Mouse (Mus musculus) hindbrain, embryonic 10.5 days (tissue): ENCODE data around the gene Copg1. TPM values are rescaled to one million over a fixed set of nuclear protein-coding genes. Genes with fewer than 3 reads are reported as not detected.

ENCODE experiments used
- DNase-seq: peaks from one replicate; pipeline ENCODE4 v3.0.0-alpha.2; 2017; ENCODE audit warnings: low spot score
- H3K27ac ChIP-seq: fragments of 300-500 bp; sonication (generic); 2 replicates; pipeline ENCODE4 v1.5.1; 2016; ENCODE audit warnings: mild to moderate bottlenecking, moderate library complexity
- H3K27me3 ChIP-seq: fragments of 300-500 bp; sonication (generic); 2 replicates; pipeline ENCODE4 v1.6.1; 2016; ENCODE audit warnings: mild to moderate bottlenecking; ENCODE audit not compliant: poor library complexity, insufficient read depth, severe bottlenecking
- H3K36me3 ChIP-seq: fragments of 300-500 bp; sonication (generic); 2 replicates; pipeline ENCODE4 v1.6.1; 2016; ENCODE audit warnings: mild to moderate bottlenecking, moderate library complexity
- H3K4me1 ChIP-seq: fragments of 300-500 bp; sonication (generic); replicated peaks from 2 replicates; pipeline ENCODE4 v1.6.1; 2016; ENCODE audit warnings: mild to moderate bottlenecking
- H3K4me3 ChIP-seq: fragments of 300-500 bp; sonication (generic); 2 replicates; pipeline ENCODE4 v1.5.1; 2016; ENCODE audit warnings: mild to moderate bottlenecking, moderate library complexity
- H3K9me3 ChIP-seq: fragments of 300-500 bp; sonication (generic); 2 replicates; pipeline ENCODE4 v1.6.1; 2016; ENCODE audit warnings: mild to moderate bottlenecking, moderate library complexity
- WGBS: fragments of 180-500 bp; shearing (Covaris S2); methylation state at CpG from one replicate; pipeline ENCODE4 v1.1.7; 2016; 5-methylcytosine and 5-hydroxymethylcytosine counted together
- polyA plus RNA-seq: library from polyadenylated mRNA; unstranded; fragments of >200 nt; fragmentation: Nextera tagmentation; extraction: Ambion mirVana; gene quantifications from 2 replicates; pipeline ENCODE4 v1.2.1, GENCODE M21; 2016

Copg1 gene
- 155 and 159 TPM in 2 replicates for polyA plus RNA-seq

DNA sequence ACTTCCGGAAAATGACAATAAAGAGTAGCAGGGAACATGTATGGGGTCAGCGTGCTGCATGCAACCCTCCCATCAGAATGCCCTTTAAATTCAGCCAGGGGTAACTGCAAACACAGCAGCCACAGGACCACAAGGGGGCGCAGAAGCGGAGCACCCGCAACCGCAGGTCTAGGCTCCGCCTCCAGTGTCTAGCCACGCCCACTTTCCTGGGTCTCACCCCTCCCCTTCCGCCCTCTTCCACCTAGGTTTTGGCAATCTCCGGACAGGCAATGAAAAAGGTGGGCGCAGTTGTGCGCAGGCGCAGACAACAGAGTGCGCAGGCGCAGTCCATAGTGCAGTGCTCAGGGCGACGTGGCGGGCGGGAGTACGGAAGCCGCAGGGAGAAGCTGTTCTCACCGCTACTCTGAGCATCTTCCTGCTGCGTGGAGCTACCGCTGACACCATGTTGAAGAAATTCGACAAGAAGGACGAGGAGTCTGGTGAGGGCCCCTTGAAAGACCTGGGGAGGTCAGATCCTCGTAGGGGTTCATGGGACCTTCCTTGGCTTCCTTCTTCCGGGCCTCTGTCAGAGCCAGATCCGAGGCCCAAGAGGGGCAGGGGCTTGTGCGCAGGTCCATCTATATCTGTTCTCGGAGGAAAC lies at the start of gene Copg1:
Gene Copg1, plus strand, starts transcription at position 221 of the 640 bp plus-strand sequence.
- peaks cover 17% of the 10 kb centered on the region for H3K4me1 ChIP-seq
- no peaks in the 10 kb centered on the region for H3K27me3 ChIP-seq
- H3K4me3 ChIP-seq: peak within 1 kb of the TSS; percentile 83
- DNase-seq: peak; percentile 100
- under 1% methylated on average over 31 of the region's 31 CpGs for WGBS
- H3K36me3 ChIP-seq: peaks cover 35% of the 10 kb centered on the region
- H3K9me3 ChIP-seq: no peaks in the 10 kb centered on the region
- peak within 1 kb of the TSS; percentile 86 for H3K27ac ChIP-seq

DNA sequence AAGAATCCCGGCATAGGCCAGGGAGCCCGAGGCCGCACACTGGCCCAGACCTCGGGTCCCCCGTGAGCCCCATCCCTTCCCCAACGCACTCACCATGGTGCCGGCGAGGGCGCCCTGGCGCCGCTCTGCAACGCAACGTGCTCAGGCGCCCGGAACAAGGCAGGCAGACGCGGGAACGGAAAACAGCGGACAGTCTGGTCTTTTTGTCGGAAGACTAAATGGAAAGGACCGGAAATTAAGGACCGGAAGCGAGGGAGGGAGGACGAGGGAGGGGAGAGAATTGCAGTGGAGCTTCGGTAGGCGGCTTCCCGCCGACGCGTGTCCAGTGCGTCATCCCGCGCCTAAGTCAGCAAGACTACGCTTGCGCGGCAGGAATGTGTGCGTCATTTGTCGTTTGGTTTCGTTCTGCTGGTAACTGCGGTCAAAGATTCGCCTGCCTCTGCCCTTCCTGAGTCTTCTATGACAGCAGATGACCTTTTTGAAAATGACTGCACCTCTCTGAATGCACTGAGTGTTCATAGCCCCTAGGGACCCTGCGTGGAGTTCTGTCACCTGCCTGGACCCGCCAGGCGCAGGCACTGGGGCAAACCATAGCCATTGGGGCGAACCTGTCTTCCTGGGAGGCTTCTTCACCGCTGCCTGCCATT lies 48.9 kb upstream of the Copg1 start, which contains the start of gene Isy1:
Gene Isy1, minus strand, starts transcription at position 248 of the 647 bp plus-strand sequence.
- peak; percentile 95 for DNase-seq
- under 1% methylated on average over 46 of the region's 46 CpGs for WGBS
- peaks cover 23% of the 10 kb centered on the region for H3K4me1 ChIP-seq
- H3K4me3 ChIP-seq: peak within 1 kb of the TSS; percentile 78
- no peaks in the 10 kb centered on the region for H3K27me3 ChIP-seq
- H3K27ac ChIP-seq: peak within 1 kb of the TSS; percentile 93
- H3K9me3 ChIP-seq: no peaks in the 10 kb centered on the region
- H3K36me3 ChIP-seq: peaks cover 56% of the 10 kb centered on the region

DNA sequence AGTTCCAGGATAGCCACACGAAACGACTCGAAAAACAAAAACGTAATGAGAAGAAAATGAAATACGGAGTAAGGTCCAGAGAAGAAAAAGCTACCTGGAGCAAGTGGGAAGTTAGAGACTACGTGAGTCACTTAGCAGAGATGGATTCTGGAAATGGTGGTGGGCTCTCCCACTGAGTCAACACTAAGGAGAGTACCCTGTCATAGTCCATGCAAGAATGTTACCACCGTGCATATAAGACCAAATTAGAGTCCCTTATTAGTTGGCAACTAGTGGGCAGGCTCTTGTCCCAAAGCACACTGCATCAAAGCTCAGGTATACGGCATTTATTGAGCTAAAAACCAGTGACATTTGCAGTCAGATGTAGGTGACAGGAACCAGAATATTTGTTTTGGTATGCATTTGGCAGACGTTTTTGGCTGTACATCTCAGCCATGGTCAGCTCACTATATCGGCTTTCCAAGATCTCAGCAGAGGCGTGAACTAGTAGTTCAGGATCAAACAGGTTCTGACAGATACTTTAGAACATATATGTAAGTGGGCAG lies 47.7 kb upstream of the Copg1 start:
- 64% methylated on average over 11 of the region's 11 CpGs for whole genome bisulfite sequencing
- no peak overlapping the region for H3K4me3 ChIP-seq
- no peak overlapping the region for H3K27ac ChIP-seq
- H3K4me1 ChIP-seq: peaks cover 23% of the 10 kb centered on the region
- DNase-seq: no peak
- no peaks in the 10 kb centered on the region for H3K27me3 ChIP-seq
- H3K36me3 ChIP-seq: peaks cover 56% of the 10 kb centered on the region
- H3K9me3 ChIP-seq: no peaks in the 10 kb centered on the region

DNA sequence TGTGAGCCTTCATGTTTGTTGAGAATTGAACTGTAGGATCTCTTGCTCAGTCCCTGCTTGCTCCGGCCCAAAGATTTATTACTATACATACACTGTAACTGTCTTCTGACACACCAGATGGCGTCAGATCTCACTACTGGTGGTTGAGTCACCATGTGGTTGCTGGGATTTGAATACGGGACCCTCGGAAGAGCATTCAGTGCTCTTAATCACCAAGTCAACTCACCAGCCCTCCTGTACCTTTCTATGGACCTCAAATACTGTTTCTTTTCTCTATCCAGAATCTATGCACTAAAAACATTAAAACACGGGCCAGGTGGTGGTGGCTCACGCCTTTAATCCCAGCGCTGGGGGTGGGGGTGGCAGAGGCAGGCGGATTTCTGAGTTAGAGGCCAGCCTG lies 46.0 kb upstream of the Copg1 start:
- Histone ChIP-seq H3K27ac (no peak overlapping the region), H3K9me3 (no peaks in the 10 kb centered on the region), H3K4me1 (peaks cover 24% of the 10 kb centered on the region), H3K4me3 (no peak overlapping the region), H3K36me3 (peaks cover 58% of the 10 kb centered on the region), H3K27me3 (no peaks in the 10 kb centered on the region)
- no peak for DNase-seq
- 86% methylated on average over 8 of the region's 8 CpGs for WGBS

DNA sequence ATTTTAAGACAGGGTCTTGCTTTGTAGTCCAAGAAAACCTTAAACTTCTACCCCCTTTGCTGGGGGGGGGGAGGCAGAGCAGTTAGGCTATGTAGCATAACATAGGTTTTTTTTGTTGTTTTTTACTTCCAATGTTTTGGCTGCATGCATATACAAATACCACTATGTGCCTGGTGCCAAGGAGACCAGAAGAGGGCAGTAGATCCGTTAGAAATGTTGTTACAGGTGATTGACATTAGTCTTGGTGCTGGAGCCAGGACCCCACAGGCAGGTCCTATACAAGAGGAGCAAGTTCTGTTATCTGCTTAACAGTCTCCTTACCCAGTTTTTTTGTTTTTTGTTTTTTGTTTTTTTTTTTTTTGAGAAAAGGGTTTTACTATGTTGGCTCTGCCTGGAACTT lies 45.4 kb upstream of the Copg1 start:
- H3K4me3 ChIP-seq: no peak overlapping the region
- no peak overlapping the region for H3K27ac ChIP-seq
- 24% methylated on average over 1 of the region's 1 CpGs for WGBS
- DNase-seq: no peak
- no peaks in the 10 kb centered on the region for H3K27me3 ChIP-seq
- H3K4me1 ChIP-seq: peaks cover 25% of the 10 kb centered on the region
- peaks cover 61% of the 10 kb centered on the region for H3K36me3 ChIP-seq
- no peaks in the 10 kb centered on the region for H3K9me3 ChIP-seq

DNA sequence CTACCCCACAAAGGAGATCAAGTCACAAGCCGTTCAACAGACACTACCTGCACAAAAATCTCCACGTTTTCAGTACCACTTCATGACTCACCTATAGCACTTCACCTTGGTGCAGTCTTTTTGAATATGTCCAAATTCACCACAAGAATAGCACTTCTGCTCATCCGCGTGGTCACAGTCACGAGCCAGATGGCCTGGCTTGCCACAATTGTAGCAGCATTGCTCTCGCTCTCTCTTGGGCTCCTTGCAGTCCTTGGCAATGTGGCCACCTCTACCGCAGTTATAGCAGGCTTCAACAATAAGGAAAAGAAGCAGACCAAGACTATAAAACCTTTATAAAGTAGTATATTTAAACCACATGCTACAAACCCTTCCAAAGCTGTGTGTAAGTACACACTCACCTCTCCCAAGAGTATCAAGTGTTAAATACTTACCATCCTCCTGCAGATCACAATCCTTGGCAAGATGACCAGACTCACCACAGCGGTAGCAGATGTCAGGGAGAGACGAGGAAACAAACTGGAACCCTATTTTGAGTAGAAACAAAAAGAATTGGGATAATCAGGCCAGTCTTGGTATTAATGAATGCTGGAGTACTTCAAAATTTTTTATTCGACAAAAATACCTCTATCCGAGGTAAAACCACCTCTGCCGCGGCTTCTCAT lies 42.5 kb upstream of the Copg1 start:
- no peak for DNase-seq
- Histone ChIP-seq H3K4me1 (peaks cover 29% of the 10 kb centered on the region), H3K27me3 (no peaks in the 10 kb centered on the region), H3K9me3 (no peaks in the 10 kb centered on the region), H3K36me3 (peaks cover 78% of the 10 kb centered on the region), H3K4me3 (no peak overlapping the region), H3K27ac (no peak overlapping the region)
- WGBS: 95% methylated on average over 13 of the region's 13 CpGs

DNA sequence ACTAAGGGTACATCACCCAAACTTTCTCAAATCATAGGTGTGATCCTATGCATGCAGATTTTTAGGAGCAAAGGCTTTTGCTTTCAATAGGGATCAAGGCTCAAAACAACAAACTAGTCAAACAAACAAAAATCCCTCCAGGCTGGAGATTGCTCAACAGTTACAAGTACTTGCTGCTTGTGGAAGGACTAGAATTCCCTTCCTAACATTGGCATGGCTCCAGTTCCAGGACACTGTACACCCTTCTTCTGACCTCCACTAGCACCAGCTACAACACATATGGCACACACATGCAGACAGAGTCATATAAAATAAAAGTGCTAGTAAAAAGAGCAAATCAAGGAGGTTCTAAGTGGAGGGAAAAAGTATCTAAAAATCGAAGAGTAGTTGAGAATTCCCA lies 40.8 kb upstream of the Copg1 start:
- no peak for DNase-seq
- WGBS: 94% methylated on average over 1 of the region's 1 CpGs
- Histone ChIP-seq H3K36me3 (peaks cover 71% of the 10 kb centered on the region), H3K9me3 (no peaks in the 10 kb centered on the region), H3K27ac (no peak overlapping the region), H3K27me3 (no peaks in the 10 kb centered on the region), H3K4me1 (peaks cover 39% of the 10 kb centered on the region), H3K4me3 (no peak overlapping the region)

DNA sequence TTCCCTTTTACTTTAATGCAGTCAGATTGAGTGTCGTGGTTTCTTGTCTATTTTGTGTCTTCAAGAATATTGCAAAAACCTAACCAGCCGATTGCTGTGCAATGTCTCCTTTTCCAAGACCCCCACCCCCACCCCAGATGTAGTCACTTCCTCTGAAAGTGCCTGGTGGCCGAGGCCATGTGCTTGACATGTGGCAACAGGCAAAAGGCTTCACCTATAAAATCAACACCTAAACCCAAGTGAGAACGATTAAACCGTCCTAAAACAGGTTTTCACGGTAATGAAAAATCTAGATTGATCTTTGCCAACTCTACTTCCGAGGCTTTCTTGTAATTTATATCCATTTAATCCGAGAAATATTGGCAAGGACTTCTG lies 37.8 kb upstream of the Copg1 start:
- Histone ChIP-seq H3K4me1 (peaks cover 39% of the 10 kb centered on the region), H3K27me3 (no peaks in the 10 kb centered on the region), H3K9me3 (no peaks in the 10 kb centered on the region), H3K4me3 (peak overlapping the region; percentile 98), H3K27ac (peak overlapping the region; percentile 99), H3K36me3 (peaks cover 42% of the 10 kb centered on the region)
- WGBS: under 1% methylated on average over 8 of the region's 8 CpGs
- peak; percentile 36 for DNase-seq

DNA sequence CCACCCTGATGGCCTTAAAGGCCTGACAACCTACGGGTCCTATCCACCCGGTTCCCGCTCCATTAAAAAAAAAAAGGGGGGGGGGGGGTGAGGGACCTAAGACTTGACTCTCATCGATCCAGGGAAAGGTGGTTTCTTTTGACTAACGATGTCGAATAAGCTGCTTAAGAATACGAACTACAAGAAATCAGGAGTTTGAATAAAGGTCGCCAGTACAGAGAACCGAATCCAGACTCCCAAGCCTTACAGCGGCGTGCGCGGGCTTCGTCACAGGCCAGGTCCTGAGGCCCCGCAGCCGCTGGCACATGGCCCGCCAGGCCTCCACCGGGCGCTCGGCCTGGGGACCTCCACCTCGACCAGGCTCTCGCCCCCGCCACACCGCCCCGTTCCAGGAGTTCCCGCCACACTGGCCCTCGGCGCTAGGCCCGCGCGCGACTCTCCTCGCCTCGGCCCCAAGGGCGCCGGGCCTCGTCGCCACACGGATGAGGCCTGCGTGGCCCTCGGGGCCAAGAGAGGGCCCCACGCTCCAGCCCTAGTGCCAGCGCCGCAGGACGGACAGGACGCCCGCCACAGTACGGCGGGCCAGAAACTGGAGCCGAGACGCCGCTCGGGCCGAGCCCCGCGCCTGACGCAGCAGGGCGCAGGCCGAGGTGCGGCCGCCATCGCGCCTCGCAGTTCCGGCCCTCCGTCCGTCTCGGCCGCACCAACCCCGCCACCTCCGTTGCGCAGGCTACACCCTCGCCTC lies 37.3 kb upstream of the Copg1 start:
- no peaks in the 10 kb centered on the region for H3K27me3 ChIP-seq
- under 1% methylated on average over 73 of the region's 73 CpGs for WGBS
- H3K4me3 ChIP-seq: peak overlapping the region; percentile 98
- H3K4me1 ChIP-seq: peaks cover 39% of the 10 kb centered on the region
- no peaks in the 10 kb centered on the region for H3K9me3 ChIP-seq
- peaks cover 36% of the 10 kb centered on the region for H3K36me3 ChIP-seq
- peak overlapping the region; percentile 99 for H3K27ac ChIP-seq
- no peak for DNase-seq

DNA sequence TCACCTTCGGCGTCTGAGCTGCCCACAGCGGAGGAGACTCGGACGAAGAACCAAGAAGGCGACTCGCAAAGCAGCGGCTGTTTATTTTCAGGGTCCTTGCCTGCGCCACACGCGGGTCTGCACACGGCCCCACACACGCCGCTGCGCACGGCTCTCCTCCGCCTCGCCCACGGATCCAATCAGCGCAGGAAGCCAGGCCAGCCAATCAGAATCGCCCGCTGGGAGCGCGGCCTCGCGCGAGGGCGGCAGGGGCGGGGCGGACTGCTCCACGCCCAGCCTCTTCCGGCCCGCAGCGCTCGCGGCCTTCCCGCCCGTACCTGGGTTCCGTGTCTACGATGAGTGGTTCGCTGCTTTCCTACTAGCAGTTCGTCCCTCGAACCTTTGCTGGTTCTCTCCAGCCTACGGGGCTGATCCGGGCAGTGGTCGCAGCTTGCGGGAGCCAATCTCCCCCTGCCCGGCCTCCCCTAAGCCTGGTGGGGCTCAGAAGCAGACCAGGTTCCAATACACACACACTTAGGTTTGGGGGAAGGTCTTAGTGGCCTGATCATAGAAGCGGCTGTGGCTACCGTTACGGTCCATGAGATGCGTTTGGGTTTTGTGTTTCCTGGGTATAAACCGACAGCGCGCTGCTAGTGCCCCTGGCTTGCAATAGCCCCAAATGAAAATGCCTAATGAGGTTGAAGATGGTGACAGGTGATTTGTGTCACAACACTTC lies 36.6 kb upstream of the Copg1 start, which contains the start of gene Cnbp:
Gene Cnbp, minus strand, starts transcription at position 207 of the 715 bp plus-strand sequence.
- peaks cover 39% of the 10 kb centered on the region for H3K4me1 ChIP-seq
- peak; percentile 96 for DNase-seq
- no peaks in the 10 kb centered on the region for H3K27me3 ChIP-seq
- H3K4me3 ChIP-seq: peak within 1 kb of the TSS; percentile 98
- no peaks in the 10 kb centered on the region for H3K9me3 ChIP-seq
- peak within 1 kb of the TSS; percentile 99 for H3K27ac ChIP-seq
- under 1% methylated on average over 55 of the region's 55 CpGs for WGBS
- H3K36me3 ChIP-seq: peaks cover 29% of the 10 kb centered on the region

DNA sequence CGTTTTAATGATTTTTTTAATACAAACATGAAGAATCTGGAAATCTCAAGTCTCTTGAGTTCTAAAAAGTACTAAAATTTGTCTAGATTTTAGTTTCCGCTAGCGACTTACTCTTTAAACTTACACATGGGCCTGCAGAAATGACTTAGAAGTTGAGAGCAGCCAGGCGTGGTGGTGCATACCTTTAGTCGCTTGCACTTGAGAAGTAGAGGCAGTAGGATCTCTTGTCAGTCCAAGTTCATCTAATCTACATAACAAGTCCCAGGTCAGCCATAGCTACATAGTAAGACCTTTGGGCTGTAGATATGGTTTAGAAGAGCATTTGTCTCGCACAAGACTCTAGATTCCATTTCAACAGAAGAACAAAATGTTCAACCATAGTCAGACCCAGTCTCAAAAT lies 35.7 kb upstream of the Copg1 start:
- H3K27ac ChIP-seq: no peak overlapping the region
- H3K4me3 ChIP-seq: no peak overlapping the region
- H3K27me3 ChIP-seq: no peaks in the 10 kb centered on the region
- H3K36me3 ChIP-seq: peaks cover 21% of the 10 kb centered on the region
- H3K9me3 ChIP-seq: no peaks in the 10 kb centered on the region
- 79% methylated on average over 6 of the region's 6 CpGs for WGBS
- H3K4me1 ChIP-seq: peaks cover 36% of the 10 kb centered on the region
- DNase-seq: no peak

DNA sequence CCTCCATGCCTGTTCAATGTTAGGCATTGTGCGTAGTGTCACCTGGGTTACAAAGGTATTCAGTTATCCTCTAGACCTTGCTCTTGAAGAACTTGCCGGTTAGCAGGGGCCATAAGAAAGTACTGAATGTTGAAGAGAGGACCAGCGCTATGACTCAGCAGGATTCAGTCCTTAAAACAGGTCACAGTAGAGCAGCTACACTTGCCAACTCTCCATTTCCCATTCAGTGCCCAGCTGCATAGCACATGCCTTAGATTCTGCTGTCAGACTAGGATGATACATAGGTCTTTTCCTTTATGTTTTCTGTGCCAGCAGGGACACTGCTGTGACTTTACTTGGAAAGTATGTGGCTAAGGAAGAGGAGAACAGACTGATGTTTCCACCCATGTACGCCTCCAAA lies 34.2 kb upstream of the Copg1 start:
- WGBS: 89% methylated on average over 4 of the region's 4 CpGs
- no peak overlapping the region for H3K27ac ChIP-seq

More for the DNA sequence above, 34.2 kb upstream of the Copg1 start:
- no peaks in the 10 kb centered on the region for H3K9me3 ChIP-seq
- H3K4me3 ChIP-seq: no peak overlapping the region
- no peak for DNase-seq
- H3K36me3 ChIP-seq: peaks cover 5% of the 10 kb centered on the region
- H3K27me3 ChIP-seq: no peaks in the 10 kb centered on the region
- H3K4me1 ChIP-seq: peaks cover 23% of the 10 kb centered on the region
